Comparison of ENCODE assay signal across 8 mouse cellular contexts in the genomic region with DNA sequence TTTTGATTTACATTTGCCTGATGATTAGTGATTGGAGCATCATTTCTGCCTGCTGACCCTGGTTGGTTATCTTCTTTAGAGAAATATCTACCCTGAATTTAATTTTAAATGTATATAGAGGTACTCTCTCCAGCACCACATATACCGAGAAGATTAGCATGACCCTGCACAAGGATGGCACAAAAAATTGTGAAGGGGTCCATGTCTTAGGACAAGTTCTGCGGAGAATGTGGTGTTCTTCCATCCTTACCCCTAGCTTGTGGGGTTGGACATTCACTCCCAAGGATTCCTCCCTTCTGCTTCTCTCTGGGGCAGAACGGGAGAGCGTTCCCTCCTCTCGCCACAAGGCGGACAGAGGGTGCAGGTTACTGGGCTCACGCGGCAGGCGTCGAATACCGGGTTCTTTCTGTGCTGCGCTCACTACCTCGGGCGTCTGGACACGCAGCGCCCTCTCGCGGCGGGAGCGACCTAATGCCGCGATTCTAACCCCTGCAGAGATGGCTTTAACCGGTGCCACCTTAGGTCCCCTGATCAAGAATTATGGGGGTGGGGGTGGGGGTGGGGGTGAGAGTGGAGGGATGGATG.
A peak's percentile ranks its signal among the peaks of the same experiment; 100 is the strongest.
DNase-seq lines count a peak whose midpoint lies in the region; ATAC-seq and TF ChIP-seq lines count a peak whose summit lies in the region.

No protein-coding gene starts in this region.

- 0 out of 2 replicates have a peak, but pooled peaks cover 3% of the 10 kb centered on the region for H3K9me3 ChIP-seq in forebrain, embryonic 10.5 days
- H3K9me3 ChIP-seq in heart, postnatal 0 days (replicated peaks; ENCODE audit: control insufficient read depth, low read length): no peaks in the 10 kb centered on the region
- H3K9me3 ChIP-seq in liver, embryonic 15.5 days (replicated peaks): no peaks in the 10 kb centered on the region
- no peaks in the 10 kb centered on the region for H3K9me3 ChIP-seq in neural tube, embryonic 12.5 days
- no peaks in the 10 kb centered on the region for H3K9me3 ChIP-seq in stomach, embryonic 16.5 days (replicated peaks; ENCODE audit: control insufficient read depth, low read length)

- DNase-seq in CD4-positive helper T cell, adult 2 months (ENCODE audit: low read depth, low spot score): peak; percentile 84
- DNase-seq in c-Kit-negative CD71-positive TER-119-positive erythroid progenitor cells, embryonic 14.5 days (ENCODE audit: low read depth, low spot score): peak; percentile 32
- peak; percentile 79 for DNase-seq in forebrain, embryonic 10.5 days (ENCODE audit: extremely low spot score, low spot score)
- peak; percentile 79 for DNase-seq in heart, postnatal 0 days (ENCODE audit: low spot score)
- peak; percentile 79 to 86 for DNase-seq in kidney, postnatal 25 days

- H3K27me3 ChIP-seq in forebrain, embryonic 10.5 days (ENCODE audit: poor library complexity, severe bottlenecking): peaks cover 50% of the 10 kb centered on the region
- H3K27me3 ChIP-seq in heart, postnatal 0 days (ENCODE audit: control insufficient read depth, insufficient read depth, low read length): no peaks in the 10 kb centered on the region
- H3K27me3 ChIP-seq in liver, embryonic 15.5 days: no peaks in the 10 kb centered on the region
- H3K27me3 ChIP-seq in neural tube, embryonic 12.5 days (replicated peaks): no peaks in the 10 kb centered on the region
- H3K27me3 ChIP-seq in stomach, embryonic 16.5 days (ENCODE audit: control insufficient read depth, insufficient read depth, low read length): no peaks in the 10 kb centered on the region

- no peak overlapping the region for H3K4me3 ChIP-seq in forebrain, embryonic 10.5 days
- H3K4me3 ChIP-seq in heart, postnatal 0 days (ENCODE audit: low read depth, low read length): no peak overlapping the region
- no peak overlapping the region for H3K4me3 ChIP-seq in liver, embryonic 15.5 days (replicated peaks)
- no peak overlapping the region for H3K4me3 ChIP-seq in neural tube, embryonic 12.5 days
- H3K4me3 ChIP-seq in stomach, embryonic 16.5 days (replicated peaks; ENCODE audit: low read length): no peak overlapping the region

- 0 out of 2 replicates have a peak, but pooled peaks cover 4% of the 10 kb centered on the region for H3K4me1 ChIP-seq in forebrain, embryonic 10.5 days
- H3K4me1 ChIP-seq in heart, postnatal 0 days (ENCODE audit: control insufficient read depth, insufficient read depth): no peaks in the 10 kb centered on the region
- 0 out of 2 replicates have a peak, but pooled peaks cover 2% of the 10 kb centered on the region for H3K4me1 ChIP-seq in liver, embryonic 15.5 days (replicated peaks)
- no peaks in the 10 kb centered on the region for H3K4me1 ChIP-seq in neural tube, embryonic 12.5 days
- peaks cover 5% of the 10 kb centered on the region for H3K4me1 ChIP-seq in stomach, embryonic 16.5 days (ENCODE audit: control insufficient read depth, insufficient read depth, low read length)

- no peak overlapping the region for H3K4me2 ChIP-seq in heart, postnatal 0 days (ENCODE audit: low read depth, low read length)
- no peak overlapping the region for H3K4me2 ChIP-seq in liver, embryonic 15.5 days
- no peak overlapping the region; the same call in 1 of the 2 replicates for H3K4me2 ChIP-seq in neural tube, embryonic 12.5 days (replicated peaks)
- H3K4me2 ChIP-seq in stomach, embryonic 16.5 days (ENCODE audit: low read depth, low read length): no peak overlapping the region

- TF ChIP-seq CTCF in heart, postnatal 0 days (IDR thresholded peaks at IDR 0.05; ENCODE audit: low read depth): peak; percentile 82

- WGBS in forebrain, embryonic 10.5 days: 4% methylated on average over 23 of the region's 23 CpGs
- WGBS in heart, postnatal 0 days: 7% methylated on average over 23 of the region's 23 CpGs
- WGBS in liver, embryonic 15.5 days (ENCODE audit: insufficient replicate concordance): 6% methylated on average over 23 of the region's 23 CpGs
- WGBS in neural tube, embryonic 12.5 days: 6% methylated on average over 23 of the region's 23 CpGs
- WGBS in stomach, embryonic 16.5 days: 7% methylated on average over 23 of the region's 23 CpGs

- H3K27ac ChIP-seq in forebrain, embryonic 10.5 days: no peak overlapping the region
- no peak overlapping the region for H3K27ac ChIP-seq in heart, postnatal 0 days (ENCODE audit: low read depth)
- H3K27ac ChIP-seq in liver, embryonic 15.5 days (replicated peaks): no peak overlapping the region
- H3K27ac ChIP-seq in neural tube, embryonic 12.5 days: no peak overlapping the region
- no peak overlapping the region for H3K27ac ChIP-seq in stomach, embryonic 16.5 days (ENCODE audit: low read length)

- ATAC-seq in heart, postnatal 0 days (ENCODE audit: insufficient read depth, low read depth): peak; percentile 95
- ATAC-seq in liver, embryonic 15.5 days (ENCODE audit: insufficient read depth): peak; percentile 56
- ATAC-seq in neural tube, embryonic 12.5 days (ENCODE audit: low FRiP score, low read depth): peak; percentile 80
- ATAC-seq in stomach, embryonic 16.5 days (ENCODE audit: insufficient read depth, low FRiP score): peak; percentile 87

- no peak for TF ChIP-seq EP300 in heart, postnatal 0 days (IDR thresholded peaks at IDR 0.05; ENCODE audit: low read depth)

- H3K36me3 ChIP-seq in forebrain, embryonic 10.5 days (replicated peaks): no peaks in the 10 kb centered on the region
- H3K36me3 ChIP-seq in heart, postnatal 0 days (replicated peaks; ENCODE audit: control insufficient read depth, insufficient read depth, low read length): no peaks in the 10 kb centered on the region
- no peaks in the 10 kb centered on the region for H3K36me3 ChIP-seq in liver, embryonic 15.5 days (replicated peaks)
- H3K36me3 ChIP-seq in neural tube, embryonic 12.5 days: no peaks in the 10 kb centered on the region
- H3K36me3 ChIP-seq in stomach, embryonic 16.5 days (ENCODE audit: control insufficient read depth, insufficient read depth, low read length): no peaks in the 10 kb centered on the region

- H3K9ac ChIP-seq in heart, postnatal 0 days (replicated peaks; ENCODE audit: low read depth, low read length): no peak overlapping the region
- no peak overlapping the region for H3K9ac ChIP-seq in liver, embryonic 15.5 days
- no peak overlapping the region for H3K9ac ChIP-seq in neural tube, embryonic 12.5 days
- H3K9ac ChIP-seq in stomach, embryonic 16.5 days (ENCODE audit: low read length): no peak overlapping the region

Comparison
In these comparisons a context has a peak if more than half of its experiments do, and no peak if none do; other contexts are left out.
1. DNase-seq: peak in every context shown above with its lines; median percentile 84 in CD4-positive helper T cell, adult 2 months; 82 in kidney, postnatal 25 days; 79 in forebrain, embryonic 10.5 days; 79 in heart, postnatal 0 days; 32 in c-Kit-negative CD71-positive TER-119-positive erythroid progenitor cells, embryonic 14.5 days.